Mouse (Mus musculus) intestine, postnatal 0 days (tissue): ENCODE results near the gene Retreg2. TPM values are rescaled to one million over a fixed set of nuclear protein-coding genes. Genes with fewer than 3 reads are reported as not detected.
A peak's percentile ranks its signal among the peaks of the same experiment; 100 is the strongest.

Experiments used
- ATAC-seq: fragments of 200-750 bp; cut with Nextera tagmentation; 2 replicates; pipeline ENCODE4 v1.8.0; 2017; ENCODE audit warnings: mild to moderate bottlenecking, moderate TSS enrichment, moderate library complexity
- H3K27ac ChIP-seq: fragments of 300-500 bp; sonication (generic); 2 replicates; pipeline ENCODE4 v1.5.1; 2014; ENCODE audit warnings: mild to moderate bottlenecking, low read depth, low read length, moderate library complexity
- H3K27me3 ChIP-seq: fragments of 300-500 bp; sonication (generic); replicated peaks from 2 replicates; pipeline ENCODE4 v1.6.1; 2014; ENCODE audit warnings: low read length, mixed read lengths; ENCODE audit not compliant: control insufficient read depth, insufficient read depth
- H3K36me3 ChIP-seq: fragments of 300-500 bp; sonication (generic); 2 replicates; pipeline ENCODE4 v1.6.1; 2014; ENCODE audit warnings: mild to moderate bottlenecking, moderate library complexity; ENCODE audit not compliant: control insufficient read depth, insufficient read depth
- H3K4me1 ChIP-seq: fragments of 300-500 bp; sonication (generic); replicated peaks from 2 replicates; pipeline ENCODE4 v1.6.1; 2014; ENCODE audit warnings: antibody characterized with exemption, low read length, mixed read lengths; ENCODE audit not compliant: control insufficient read depth, insufficient read depth
- H3K4me2 ChIP-seq: fragments of 300-500 bp; sonication (generic); replicated peaks from 2 replicates; pipeline ENCODE4 v1.6.1; 2014; ENCODE audit warnings: low read depth, mild to moderate bottlenecking, moderate library complexity
- H3K4me3 ChIP-seq: fragments of 300-500 bp; sonication (generic); 2 replicates; pipeline ENCODE4 v1.5.1; 2014; ENCODE audit warnings: low read depth, low read length
- H3K9ac ChIP-seq: fragments of 300-500 bp; sonication (generic); 2 replicates; pipeline ENCODE4 v1.6.1; 2014; ENCODE audit warnings: mild to moderate bottlenecking, low read depth, low read length
- H3K9me3 ChIP-seq: fragments of 300-500 bp; sonication (generic); 2 replicates; pipeline ENCODE4 v1.6.1; 2016; ENCODE audit warnings: mixed run types; ENCODE audit not compliant: control insufficient read depth
- CTCF ChIP-seq: sonication (generic); IDR thresholded peaks from 2 replicates; pipeline ENCODE4 v1.5.1; 2016; ENCODE audit warnings: low read depth, mild to moderate bottlenecking, control low read depth, antibody characterized with exemption, moderate library complexity
- WGBS: fragments of 180-500 bp; shearing (Covaris S2); extraction: QIAGEN DNeasy Blood & Tissue Kit; methylation state at CpG from one replicate; pipeline ENCODE4 v1.1.7; 2014; 5-methylcytosine and 5-hydroxymethylcytosine counted together
- polyA plus RNA-seq: library from polyadenylated mRNA; unstranded; fragments of >200 nt; fragmentation: Nextera tagmentation; extraction: Ambion mirVana; gene quantifications from 2 replicates; pipeline ENCODE4 v1.2.1, GENCODE M21; 2015

The Retreg2 gene
- polyA plus RNA-seq, 1 experiment from 2014 or later, result 48.4 TPM

DNA sequence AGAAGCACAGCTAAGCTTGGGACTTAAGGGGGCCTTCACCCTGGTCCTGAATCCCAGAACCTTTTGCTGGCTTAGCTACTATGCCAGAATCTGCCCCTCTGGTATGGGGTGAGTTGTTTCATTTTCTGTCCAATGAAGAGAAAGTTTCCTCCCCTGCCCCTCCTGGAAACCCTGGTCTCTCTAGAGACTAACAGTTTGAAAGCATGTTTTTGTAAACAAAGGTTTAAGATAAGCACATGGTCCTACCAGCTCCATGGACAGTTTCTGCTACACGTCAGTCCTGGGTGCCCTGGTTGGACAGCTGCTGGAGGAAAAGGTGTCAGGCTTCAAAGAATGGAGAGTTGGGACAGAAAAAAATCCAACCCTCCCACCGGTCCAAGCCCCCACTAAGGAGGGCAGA, 48.0 kb downstream of the Retreg2 start:
- no peak overlapping the region for H3K27ac ChIP-seq
- 0 out of 2 replicates have a peak overlapping the region, but pooled peaks have one; percentile 4 for H3K9ac ChIP-seq
- H3K4me2 ChIP-seq, result peak overlapping the region; percentile 92
- H3K4me1 ChIP-seq, result peaks cover 4% of the 10 kb centered on the region; the same call in 1 of the 2 replicates
- no peak for ATAC-seq
- H3K4me3 ChIP-seq, result 0 out of 2 replicates have a peak overlapping the region, but pooled peaks have one; percentile 91
- TF ChIP-seq CTCF, result no peak
- peaks cover 39% of the 10 kb centered on the region for H3K36me3 ChIP-seq
- no peaks in the 10 kb centered on the region for H3K9me3 ChIP-seq
- WGBS, result 36% methylated on average over 2 of the region's 2 CpGs
- H3K27me3 ChIP-seq, result no peaks in the 10 kb centered on the region

DNA sequence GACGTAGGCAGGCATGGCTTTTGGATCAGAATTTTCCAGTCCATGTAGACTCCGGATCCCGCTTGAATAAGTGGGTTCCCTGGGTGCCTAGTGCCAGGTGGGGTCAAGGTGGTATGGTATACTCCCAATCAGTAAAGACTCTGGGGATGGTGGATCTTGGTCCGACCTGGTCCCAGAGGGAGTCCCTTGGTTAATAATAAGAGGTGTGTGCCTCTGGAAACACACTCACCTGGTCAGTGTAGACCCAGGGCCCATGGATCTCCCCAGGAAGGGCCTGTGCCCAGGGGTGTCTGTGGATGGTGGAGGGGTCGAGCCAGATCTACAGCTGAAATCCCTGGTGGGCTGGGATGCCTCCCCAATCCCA, 48.7 kb downstream of the Retreg2 start:
- Histone ChIP-seq H3K4me2 (peak overlapping the region; percentile 92), H3K36me3 (peaks cover 39% of the 10 kb centered on the region), H3K4me1 (peaks cover 4% of the 10 kb centered on the region; the same call in 1 of the 2 replicates), H3K4me3 (peak overlapping the region; percentile 91), H3K9ac (peak overlapping the region; percentile 82), H3K9me3 (no peaks in the 10 kb centered on the region), H3K27ac (peak overlapping the region; percentile 79; the same call in 1 of the 2 replicates), H3K27me3 (no peaks in the 10 kb centered on the region)
- 40% methylated on average over 5 of the region's 5 CpGs for WGBS
- no peak for TF ChIP-seq CTCF
- no peak for ATAC-seq

GRCm38 (mm10) chr1:75191622-75192402, 49.2 kb downstream of the Retreg2 start, which contains the start of the genes Ankzf1 and Atg9a:
Gene Ankzf1 (plus strand): TSS chr1:75192151.
Gene Atg9a (minus strand): TSS chr1:75192196.
- Histone ChIP-seq H3K4me1 (peaks cover 4% of the 10 kb centered on the region; the same call in 1 of the 2 replicates), H3K4me2 (peak within 1 kb of the TSS; percentile 92), H3K9ac (peak within 1 kb of the TSS; percentile 82), H3K9me3 (no peaks in the 10 kb centered on the region), H3K27me3 (no peaks in the 10 kb centered on the region), H3K4me3 (peak within 1 kb of the TSS; percentile 91), H3K36me3 (peaks cover 39% of the 10 kb centered on the region), H3K27ac (peak within 1 kb of the TSS; percentile 93)
- WGBS, result under 1% methylated on average over 56 of the region's 56 CpGs
- TF ChIP-seq CTCF, result peak; percentile 29; the same call in 1 of the 2 replicates
- ATAC-seq, result peak; percentile 99

- peak overlapping the region; percentile 82 for H3K9ac ChIP-seq
- peaks cover 4% of the 10 kb centered on the region; the same call in 1 of the 2 replicates for H3K4me1 ChIP-seq
- H3K4me3 ChIP-seq, result peak overlapping the region; percentile 91
- ATAC-seq, result peak; percentile 63
- H3K27me3 ChIP-seq, result no peaks in the 10 kb centered on the region
- under 1% methylated on average over 19 of the region's 19 CpGs for WGBS
- peak overlapping the region; percentile 93 for H3K27ac ChIP-seq
- H3K36me3 ChIP-seq, result peaks cover 36% of the 10 kb centered on the region
- H3K9me3 ChIP-seq, result no peaks in the 10 kb centered on the region
- no peak for TF ChIP-seq CTCF
- H3K4me2 ChIP-seq, result peak overlapping the region; percentile 92
Measured at GRCm38 (mm10) chr1:75192452-75192851, 49.9 kb downstream of the Retreg2 start.

Other genes with a start within 250 kb of the Retreg2 start
- 0.71 and 1.2 TPM in 2 replicates for gene Cryba2, start 249.6 kb upstream of the Retreg2 start, polyA plus RNA-seq
- 0.03 and 0.04 TPM in 2 replicates for gene Cfap65, start 207.2 kb upstream of the Retreg2 start, polyA plus RNA-seq
- 24.9 and 25.3 TPM in 2 replicates for gene Ihh, start 191.1 kb upstream of the Retreg2 start, polyA plus RNA-seq
- gene Nhej1, start 17.6 kb upstream of the Retreg2 start, polyA plus RNA-seq, result 5.0 TPM in 2 replicates
- gene Slc23a3, start 8.9 kb upstream of the Retreg2 start, polyA plus RNA-seq, result 2.5 and 3.2 TPM in 2 replicates
- 45.6 and 45.9 TPM in 2 replicates for gene Cnppd1, start 67 bp upstream of the Retreg2 start, polyA plus RNA-seq
- gene Zfand2b, start 25.9 kb downstream of the Retreg2 start, polyA plus RNA-seq, result 47.5 and 51.2 TPM in 2 replicates
- gene Abcb6, start 37.6 kb downstream of the Retreg2 start, polyA plus RNA-seq, result 13.9 and 17.1 TPM in 2 replicates
- gene Ankzf1, start 49.4 kb downstream of the Retreg2 start, polyA plus RNA-seq, result 10.7 and 10.8 TPM in 2 replicates
- 23.5 and 25.2 TPM in 2 replicates for gene Atg9a, start 49.4 kb downstream of the Retreg2 start, polyA plus RNA-seq
- gene Glb1l, start 68.0 kb downstream of the Retreg2 start, polyA plus RNA-seq, result 3.6 and 3.7 TPM in 2 replicates
- 50.5 and 54.4 TPM in 2 replicates for gene Stk16, start 68.1 kb downstream of the Retreg2 start, polyA plus RNA-seq
- 113 and 119 TPM in 2 replicates for gene Tuba4a, start 77.1 kb downstream of the Retreg2 start, polyA plus RNA-seq
- gene A630095N17Rik, start 89.3 kb downstream of the Retreg2 start, polyA plus RNA-seq, result not detected in 2 replicates
- 10.9 and 11.4 TPM in 2 replicates for gene Dnajb2, start 93.6 kb downstream of the Retreg2 start, polyA plus RNA-seq
- 3.0 TPM in 2 replicates for gene Ptprn, start 121.7 kb downstream of the Retreg2 start, polyA plus RNA-seq
- gene Resp18, start 135.6 kb downstream of the Retreg2 start, polyA plus RNA-seq, result 12.9 and 15.9 TPM in 2 replicates
- gene Dnpep, start 175.2 kb downstream of the Retreg2 start, polyA plus RNA-seq, result 125 and 130 TPM in 2 replicates
- gene Des, start 217.6 kb downstream of the Retreg2 start, polyA plus RNA-seq, result 233 and 254 TPM in 2 replicates
- 20.1 and 21.3 TPM in 2 replicates for gene Speg, start 232.5 kb downstream of the Retreg2 start, polyA plus RNA-seq